Mouse (Mus musculus): ENCODE measurements around the gene Tnp2.

The Tnp2 gene

GRCm38 (mm10) chr16:10769661-10770060 is 18.8 kb downstream of the Tnp2 start:
- no peak for DNase-seq (ENCODE audit: low spot score)

DNA sequence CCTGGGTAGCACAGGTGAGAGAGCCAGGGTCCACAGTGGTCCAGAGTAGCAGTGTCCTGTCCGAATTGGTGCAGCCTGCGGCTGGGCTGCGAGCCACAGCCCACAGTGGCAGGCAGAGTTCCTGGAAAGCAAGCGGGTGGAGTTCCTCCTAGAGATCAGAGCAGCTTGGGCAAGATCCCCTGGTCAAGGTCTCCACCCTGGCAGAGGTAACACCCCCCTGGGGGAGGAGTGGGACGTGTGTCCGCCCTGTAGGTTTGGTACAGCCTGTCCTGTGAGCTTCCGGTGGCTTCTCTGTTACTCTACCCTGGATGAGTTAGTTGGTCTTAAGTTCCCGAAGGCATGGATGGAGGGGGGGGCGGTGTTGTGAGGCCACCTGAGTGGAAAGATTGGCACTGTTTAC is 19.6 kb downstream of the Tnp2 start:
- no peak for DNase-seq (ENCODE audit: low spot score)

GRCm38 (mm10) chr16:10767158-10767557 is 21.3 kb downstream of the Tnp2 start:
- peak; percentile 69 for DNase-seq (ENCODE audit: low spot score)

- DNase-seq (ENCODE audit: low spot score) = no peak
Measured at GRCm38 (mm10) chr16:10764323-10764722, 24.1 kb downstream of the Tnp2 start.

- DNase-seq (ENCODE audit: low spot score) = no peak
Measured at GRCm38 (mm10) chr16:10763540-10764264, 24.8 kb downstream of the Tnp2 start.

GRCm38 (mm10) chr16:10762569-10763180 is 25.8 kb downstream of the Tnp2 start:
- no peak for DNase-seq (ENCODE audit: low spot score)

- no peak for DNase-seq (ENCODE audit: low spot score)
Measured at GRCm38 (mm10) chr16:10761182-10761581, 27.3 kb downstream of the Tnp2 start.

- no peak for DNase-seq (ENCODE audit: low spot score)
Measured at GRCm38 (mm10) chr16:10756168-10756567, 32.3 kb downstream of the Tnp2 start.

GRCm38 (mm10) chr16:10754521-10755296 is 33.8 kb downstream of the Tnp2 start:
- no peak for DNase-seq (ENCODE audit: low spot score)

DNA sequence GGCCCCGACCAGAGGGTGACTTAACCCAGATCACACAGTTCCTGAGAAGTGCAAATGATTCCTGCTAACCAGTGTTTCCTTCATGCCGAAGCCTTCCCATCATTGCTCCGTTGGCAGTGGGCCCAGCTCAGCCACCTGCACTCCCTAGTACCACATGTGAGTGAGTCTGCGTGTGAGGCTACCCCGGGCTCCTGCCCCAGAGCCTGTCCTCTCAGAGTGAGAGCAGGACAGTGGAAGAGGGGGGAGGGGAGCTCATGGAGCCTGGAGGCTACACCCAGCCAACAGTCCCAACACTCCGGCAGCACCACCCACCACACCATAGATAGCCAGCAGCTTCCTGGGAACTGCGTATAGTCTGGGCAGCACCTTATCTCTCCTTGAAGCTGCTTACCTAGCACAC is 38.6 kb downstream of the Tnp2 start:
- DNase-seq (ENCODE audit: low spot score) = peak; percentile 66

DNA sequence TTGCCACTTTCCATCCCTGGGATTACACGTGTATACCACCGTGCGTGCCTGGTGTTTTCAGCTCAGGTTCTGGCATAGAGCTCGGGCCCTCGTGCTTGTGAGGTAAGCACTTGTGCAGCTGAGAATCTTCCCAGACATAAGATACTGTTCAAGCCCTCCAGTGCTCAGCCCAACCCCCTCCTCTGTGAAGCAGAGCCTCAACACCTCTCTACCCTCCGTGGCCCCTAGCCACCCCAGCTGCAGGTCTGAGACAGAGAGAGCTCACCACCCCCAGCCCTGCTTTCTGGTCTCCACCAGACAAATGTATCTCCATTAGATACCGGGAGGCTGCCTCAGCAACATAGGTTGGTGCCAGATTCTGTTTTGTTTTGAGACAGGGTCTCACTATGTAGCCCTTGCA is 39.2 kb downstream of the Tnp2 start:
- no peak for DNase-seq (ENCODE audit: low spot score)

DNA sequence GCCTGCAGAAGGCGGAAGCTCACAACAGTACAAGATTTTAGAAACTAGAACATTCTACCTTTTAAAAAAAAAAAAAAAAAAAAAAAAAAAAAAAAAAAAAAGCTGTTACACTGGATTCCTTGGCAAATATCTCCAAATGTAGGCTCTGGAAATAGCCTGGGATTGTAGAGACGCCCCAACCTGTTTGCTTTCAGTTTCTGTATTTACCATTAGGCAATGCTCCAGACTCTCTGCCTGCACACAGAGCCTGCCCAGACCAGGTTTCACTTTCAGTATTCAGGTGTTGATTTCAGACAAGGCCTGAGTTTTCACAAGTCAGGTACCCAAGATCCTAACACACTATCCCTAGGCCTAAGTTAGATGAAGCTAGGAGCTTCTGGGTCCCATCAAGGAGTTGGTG is 47.4 kb downstream of the Tnp2 start:
- no peak for DNase-seq (ENCODE audit: low spot score)

GRCm38 (mm10) chr16:10739854-10740398 is 48.5 kb downstream of the Tnp2 start:
- no peak for DNase-seq (ENCODE audit: low spot score)

DNA sequence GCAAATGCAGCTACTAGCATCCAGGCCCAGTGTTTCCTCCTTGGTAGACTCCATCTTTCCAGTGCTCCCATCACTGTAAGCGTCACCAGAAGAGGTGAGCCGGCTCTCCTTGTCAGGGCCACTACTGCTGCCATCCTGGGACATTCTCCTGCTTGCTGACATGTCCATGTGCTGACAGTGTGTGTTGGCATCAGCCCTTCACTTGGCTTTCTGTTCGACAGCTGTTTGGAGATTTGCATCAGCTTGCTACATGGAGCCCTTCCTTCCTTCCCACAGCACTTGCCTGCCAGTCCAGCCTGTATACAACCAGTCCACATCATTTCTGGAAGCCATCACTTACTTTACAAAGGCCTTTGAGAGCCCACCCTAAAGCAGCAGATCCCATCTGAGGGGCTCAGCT is 49.6 kb downstream of the Tnp2 start:
- DNase-seq (ENCODE audit: low spot score) = no peak

Measured in yolk sac, embryonic 10.5 days (tissue).